Mouse (Mus musculus): Measurements from ENCODE around the gene March9.
"Not testable (repeated sequence)": the region's sequence is repeated elsewhere in the genome, so short reads cannot be mapped to it uniquely, and the experiment has no call there.

The March9 gene

DNA sequence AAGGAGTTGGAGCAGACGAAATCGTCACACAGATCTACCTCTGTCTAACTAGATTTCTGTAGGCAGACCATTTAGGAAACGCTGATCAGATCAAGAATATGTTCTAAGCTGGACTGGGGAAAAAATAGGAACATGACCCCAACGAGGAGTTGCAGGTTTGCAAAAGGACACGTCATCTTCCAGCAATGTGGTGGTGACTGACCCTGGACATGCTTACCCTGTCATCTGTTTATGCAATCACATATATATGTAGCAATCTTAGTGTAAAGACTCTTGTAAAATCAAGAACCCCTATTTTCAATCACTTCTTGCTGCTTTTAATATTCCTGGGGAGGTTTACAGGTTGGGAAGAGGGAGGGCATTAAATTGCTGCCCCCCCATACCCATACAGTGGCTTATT is 2.5 kb upstream of the March9 start:
- no peak for DNase-seq (ENCODE audit: low read depth, low spot score)

DNA sequence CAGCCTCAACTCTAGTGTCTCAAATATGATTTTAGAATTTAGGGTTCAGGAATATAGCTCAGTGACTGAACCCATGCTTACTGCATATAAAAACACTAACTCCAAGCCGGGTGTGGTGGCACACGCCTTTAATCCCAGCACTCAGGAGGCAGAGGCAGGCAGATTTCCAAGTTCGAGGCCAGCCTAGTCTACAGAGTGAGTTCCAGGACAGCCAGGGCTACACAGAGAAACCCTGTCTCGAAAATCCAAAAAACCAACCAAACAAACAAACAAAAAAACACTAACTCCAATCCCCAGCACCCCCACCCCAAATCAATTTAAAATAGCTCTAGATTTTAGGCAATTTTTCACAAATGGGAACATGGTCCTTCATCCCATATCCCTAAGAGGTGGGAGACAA is 2.1 kb upstream of the March9 start:
- not testable (repeated sequence) for DNase-seq (ENCODE audit: low read depth, low spot score)

DNA sequence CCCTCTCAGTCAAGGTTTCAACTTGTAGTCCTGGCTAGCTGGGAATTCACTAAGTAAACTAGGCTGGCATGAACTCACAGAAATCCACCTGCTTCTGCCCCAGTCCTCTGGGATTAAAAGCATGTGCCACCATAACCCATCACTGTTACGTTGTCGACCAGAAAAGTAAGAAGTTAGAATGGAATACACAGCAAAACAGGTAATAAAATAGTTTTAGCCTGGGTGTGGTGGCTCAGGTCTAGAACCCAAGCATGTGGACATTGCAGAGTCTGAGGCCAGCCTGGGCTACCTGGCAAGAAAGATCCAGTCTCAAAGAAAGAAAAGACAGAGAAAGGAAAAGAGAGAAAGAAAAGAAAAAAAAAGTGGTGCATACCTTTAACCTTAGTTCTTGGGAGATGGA is 1.5 kb upstream of the March9 start:
- no peak for DNase-seq (ENCODE audit: low read depth, low spot score)

DNA sequence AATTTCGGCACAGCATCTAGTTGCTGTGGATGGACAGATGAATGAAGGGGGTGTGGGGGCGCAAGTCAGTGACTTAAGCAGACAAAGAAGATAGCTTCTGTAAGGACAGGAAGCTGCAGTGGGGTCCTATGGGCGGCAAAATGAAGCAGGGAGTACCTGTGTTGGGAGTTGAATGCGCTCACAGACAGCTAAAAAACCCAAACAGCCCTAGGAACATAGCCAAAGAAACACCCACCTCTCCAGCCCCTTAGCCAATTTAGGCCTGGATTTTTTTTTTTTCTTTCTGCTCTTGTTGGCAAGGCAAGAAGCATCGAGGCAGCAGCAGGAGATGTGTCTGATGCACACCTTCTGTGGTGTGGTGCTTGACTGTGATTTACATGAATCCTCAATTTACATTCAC is 1.1 kb upstream of the March9 start:
- no peak for DNase-seq (ENCODE audit: low read depth, low spot score)

DNA sequence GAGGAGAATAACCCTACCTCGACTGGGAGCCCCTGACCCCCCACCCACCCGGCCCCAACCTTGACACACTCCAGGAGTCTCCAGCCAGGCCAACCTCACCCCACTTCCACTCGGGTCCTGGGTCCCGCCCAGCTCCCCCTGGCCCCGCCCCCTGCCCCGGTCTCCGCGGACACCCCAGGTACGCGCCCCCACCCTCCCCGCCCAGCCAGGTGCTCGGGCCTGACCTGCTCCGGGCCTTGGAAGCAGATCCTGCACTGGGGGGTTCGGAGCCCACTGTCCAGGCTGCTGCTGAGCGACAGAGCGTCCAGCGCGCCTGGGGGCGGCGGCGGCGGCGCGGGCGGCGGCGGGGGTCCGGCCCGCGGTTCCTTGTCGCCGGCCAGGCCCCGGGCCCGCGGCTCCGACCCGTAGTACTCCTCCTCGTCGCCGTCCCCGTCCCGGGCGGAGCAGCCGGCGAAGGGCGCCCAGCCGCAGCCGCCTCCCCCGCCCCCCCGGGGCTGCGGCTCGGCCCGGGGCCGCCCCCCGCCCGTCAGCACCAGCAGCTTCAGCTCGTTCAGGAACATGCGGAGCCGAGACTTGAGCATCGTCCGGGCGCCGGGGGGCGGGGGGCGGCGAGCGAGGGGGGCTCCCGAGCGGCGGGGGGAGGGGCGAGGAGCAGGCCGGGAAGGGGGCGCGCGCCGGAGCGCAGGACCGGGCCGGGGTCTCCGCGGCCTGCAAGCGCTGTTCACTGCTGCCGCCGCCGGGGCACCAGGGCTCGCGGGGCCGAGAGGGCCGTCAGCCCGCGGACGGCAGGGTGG is 613 bp downstream of the March9 start:
- no peak for DNase-seq (ENCODE audit: low read depth, low spot score)

DNA sequence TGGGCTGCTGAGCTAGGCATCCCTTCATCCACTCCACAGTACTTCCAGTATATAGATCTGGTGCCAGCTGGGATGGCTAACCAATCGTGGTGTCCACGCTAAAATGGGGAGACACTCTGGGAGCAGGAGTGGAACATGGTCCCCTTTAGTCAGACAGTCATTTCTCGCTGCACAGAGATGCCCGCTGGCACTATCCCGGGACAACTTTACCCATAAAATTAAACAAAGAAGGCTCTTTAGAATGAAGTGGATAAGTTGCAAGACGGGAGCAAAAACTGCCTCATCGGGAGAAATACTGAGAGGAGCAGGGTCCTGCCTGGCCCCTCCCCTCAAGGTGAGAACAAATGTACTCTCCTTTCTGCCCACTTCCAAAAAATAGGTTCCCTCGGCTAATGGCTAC is 1.3 kb downstream of the March9 start:
- DNase-seq (ENCODE audit: low read depth, low spot score): no peak

DNA sequence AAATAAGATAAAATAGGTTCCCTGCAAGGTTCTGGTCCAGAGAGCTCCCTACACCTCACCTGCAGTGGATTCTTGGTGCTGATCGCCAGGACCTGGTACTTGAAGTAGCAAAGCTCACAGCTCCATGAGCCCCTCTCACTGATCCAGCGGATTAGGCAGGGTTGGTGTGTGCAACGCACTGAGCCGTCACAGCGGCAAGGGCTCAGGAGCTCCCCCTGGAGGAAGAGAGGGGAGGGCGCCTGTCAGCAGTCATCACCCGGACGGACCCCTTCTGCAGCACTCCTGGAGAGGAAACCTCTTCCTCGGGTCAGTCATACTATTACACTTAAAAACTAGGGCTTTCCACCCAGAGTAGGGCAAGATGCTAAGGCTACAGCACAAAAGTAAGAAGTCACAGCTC is 1.8 kb downstream of the March9 start:
- DNase-seq (ENCODE audit: low read depth, low spot score): peak; percentile 68

DNA sequence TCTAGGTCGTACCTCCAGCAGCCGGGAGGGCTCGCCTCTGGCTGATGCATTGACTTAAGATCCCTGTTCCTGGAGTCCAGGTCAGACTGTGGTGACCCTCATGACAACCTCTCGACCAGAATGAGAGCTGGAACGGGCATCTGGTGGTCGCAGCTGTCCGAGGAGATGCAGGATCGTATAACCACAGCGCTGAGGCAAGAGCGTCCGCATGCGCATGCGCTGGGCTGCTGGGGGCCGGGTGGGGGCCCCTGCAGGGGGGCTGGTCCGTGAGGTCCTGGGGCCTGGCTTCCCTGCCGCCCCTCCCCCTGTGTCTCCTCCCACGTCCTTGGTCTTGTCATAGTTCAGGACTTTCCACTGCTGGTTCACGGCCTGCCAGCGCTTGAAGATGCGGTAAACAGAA is 3.5 kb downstream of the March9 start:
- DNase-seq (ENCODE audit: low read depth, low spot score): no peak

DNA sequence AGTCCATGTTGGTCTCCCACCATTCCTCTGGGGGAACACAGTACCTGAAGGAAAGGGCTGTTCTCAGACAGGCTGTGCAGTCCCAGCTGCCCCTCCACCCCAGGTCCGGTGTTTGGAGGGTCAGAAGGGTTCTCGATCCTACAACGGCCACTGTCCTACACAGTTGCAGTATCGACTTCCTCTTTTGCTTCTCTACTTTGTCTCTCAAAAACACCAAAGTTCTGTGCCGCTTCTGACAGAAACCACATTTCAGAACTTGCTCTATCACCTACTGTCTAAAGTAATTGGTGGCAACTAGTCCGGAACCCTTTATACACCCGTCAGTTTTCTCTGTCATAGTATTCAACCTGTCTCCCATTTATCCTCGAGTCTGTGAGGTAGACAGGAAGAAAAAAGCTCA is 4.6 kb downstream of the March9 start:
- no peak for DNase-seq (ENCODE audit: low read depth, low spot score)

DNA sequence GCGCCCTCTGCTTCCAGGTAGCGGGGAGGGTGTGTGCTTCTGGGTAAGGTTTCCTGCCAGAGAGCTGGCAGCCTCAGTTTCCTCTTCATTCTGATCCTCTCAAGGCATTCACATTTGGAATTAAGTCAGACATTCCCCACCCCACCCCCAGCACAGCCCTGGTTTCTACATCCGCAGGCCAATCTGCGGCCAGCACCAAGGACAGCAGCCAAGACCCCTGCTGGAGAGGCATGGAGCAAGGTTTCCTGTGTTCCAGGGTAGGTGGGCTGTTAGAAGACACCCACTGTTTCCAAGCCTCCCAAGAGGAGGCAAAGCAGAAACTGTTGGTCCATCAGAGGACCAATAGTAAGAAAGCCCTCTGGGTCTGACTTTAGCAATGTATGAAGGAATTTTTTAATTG is 5.3 kb downstream of the March9 start:
- DNase-seq (ENCODE audit: low read depth, low spot score): no peak

DNA sequence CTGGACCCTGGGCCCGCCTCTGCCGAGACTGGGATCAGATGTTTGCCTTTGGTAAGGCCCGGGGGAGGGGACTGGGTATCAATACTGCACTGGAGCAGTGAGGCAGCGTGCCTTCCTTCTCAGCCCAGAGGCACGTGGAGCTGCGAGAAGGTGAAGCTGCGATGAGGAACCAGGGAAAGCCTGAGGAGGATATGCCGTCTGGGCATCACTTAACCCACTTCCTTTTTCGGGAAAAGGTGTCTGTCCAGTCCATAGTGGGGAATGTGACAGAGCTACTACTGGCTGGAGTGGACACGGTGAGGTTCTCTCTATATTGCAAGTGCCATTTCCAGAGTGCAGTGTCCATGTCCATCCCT is 9.9 kb downstream of the March9 start:
- no peak for DNase-seq (ENCODE audit: low read depth, low spot score)

DNA sequence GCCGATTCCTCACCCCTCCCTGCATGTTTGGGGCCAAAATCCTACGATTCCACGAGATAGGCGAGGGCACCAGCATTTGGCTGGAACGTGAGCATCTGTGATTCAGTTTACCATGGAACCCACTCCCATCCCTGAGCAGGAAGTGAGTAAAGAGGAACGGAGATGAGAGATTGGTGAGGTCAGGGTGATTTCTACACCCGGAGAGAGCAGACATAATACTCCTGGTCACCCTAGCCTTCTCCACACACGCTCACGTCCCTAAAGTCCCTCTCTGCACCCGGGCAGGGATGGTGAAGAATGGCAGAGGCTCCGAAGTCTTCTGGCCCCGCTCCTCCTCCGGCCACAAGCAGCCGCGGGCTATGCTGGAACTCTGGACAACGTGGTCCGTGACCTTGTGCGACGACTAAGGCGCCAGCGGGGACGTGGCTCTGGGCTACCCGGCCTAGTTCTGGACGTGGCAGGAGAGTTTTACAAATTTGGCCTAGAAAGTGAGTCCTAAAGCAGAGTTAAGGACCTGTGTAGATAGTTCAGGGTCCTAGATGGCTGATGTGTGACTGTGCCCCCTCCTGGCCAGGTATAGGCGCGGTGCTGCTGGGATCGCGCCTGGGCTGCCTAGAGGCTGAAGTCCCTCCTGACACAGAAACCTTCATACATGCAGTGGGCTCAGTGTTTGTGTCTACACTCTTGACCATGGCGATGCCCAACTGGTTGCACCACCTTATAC is 10.4 kb downstream of the March9 start:
- DNase-seq (ENCODE audit: low read depth, low spot score): no peak

DNA sequence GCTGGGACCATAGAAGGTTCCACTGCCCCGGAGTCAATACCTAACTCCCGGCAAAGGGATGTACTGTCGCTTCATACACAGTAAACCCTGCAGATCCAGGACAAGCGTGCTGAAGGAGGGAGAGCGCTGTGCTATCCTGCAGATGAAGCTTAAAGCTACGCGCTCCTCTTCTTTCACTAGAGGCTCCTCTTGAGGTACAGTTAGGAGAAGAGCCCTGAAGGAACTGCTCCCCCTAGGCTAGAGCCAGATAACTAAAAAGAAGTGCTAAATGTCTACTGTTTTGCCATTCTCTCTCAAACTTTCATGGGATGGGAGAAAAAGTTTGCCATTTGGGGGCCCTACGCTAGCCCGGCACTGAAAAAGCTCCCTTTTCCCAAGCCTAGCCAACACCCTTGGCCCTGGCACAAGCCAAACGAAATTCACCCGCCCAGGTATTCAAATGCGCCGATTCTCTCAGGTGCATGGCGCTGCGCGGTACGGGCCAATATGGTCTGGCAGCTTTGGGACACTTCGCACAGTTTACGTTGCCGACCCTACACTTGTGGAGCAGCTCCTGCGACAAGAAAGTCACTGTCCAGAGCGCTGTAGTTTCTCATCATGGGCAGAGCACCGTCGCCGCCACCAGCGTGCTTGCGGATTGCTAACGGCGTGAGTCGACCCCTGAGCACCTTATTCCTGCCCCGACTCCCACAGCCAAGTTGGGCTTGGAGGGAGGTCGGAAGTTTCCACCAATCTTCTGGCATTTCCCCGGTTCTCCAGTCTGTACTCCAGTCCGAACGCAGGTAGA is 11.2 kb downstream of the March9 start:
- no peak for DNase-seq (ENCODE audit: low read depth, low spot score)

DNA sequence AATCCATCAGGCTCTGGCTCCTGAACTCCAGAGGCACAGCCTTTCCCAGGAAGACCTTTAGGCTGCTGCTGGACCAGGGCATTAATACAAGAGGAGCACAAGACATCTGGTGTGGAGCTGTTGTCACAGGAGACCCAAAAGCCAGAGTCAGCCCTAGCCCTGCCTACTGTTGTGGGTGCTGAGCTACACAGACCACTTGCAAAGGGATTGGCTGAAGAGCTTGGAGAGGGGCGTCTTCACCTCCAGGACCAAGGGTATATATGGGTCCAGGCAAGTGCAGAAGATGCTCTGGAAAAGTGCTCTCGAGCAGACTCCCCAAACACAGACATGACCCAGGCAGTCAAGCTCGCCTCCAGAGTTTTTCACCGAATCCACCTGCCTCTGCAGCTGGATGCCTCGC is 12.0 kb downstream of the March9 start, which contains the start of gene Cyp27b1:
Gene Cyp27b1, plus strand, starts transcription at position 297 of the 400 bp plus-strand sequence.
- DNase-seq (ENCODE audit: low read depth, low spot score): no peak

DNA sequence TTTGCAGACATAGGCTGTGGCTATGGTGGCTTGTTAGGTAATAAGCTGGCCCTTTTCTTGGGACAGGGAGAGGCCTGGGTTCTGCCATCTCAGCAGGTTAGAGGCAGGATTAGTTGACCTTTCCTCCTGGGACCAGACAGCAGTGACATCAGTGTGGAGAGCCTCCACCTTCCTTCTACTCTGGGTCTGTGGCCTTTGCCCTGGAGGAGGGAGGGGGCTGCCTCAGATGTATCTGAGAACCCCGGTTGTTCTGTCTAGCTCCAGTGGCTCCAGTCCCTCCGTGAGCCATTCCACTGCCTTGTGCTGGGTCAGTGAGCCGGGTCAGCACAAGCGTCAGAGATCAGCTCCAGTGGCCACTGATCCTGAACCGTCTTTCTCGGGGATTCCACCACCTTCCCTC is 16.8 kb downstream of the March9 start:
- no peak for DNase-seq (ENCODE audit: low read depth, low spot score)

DNA sequence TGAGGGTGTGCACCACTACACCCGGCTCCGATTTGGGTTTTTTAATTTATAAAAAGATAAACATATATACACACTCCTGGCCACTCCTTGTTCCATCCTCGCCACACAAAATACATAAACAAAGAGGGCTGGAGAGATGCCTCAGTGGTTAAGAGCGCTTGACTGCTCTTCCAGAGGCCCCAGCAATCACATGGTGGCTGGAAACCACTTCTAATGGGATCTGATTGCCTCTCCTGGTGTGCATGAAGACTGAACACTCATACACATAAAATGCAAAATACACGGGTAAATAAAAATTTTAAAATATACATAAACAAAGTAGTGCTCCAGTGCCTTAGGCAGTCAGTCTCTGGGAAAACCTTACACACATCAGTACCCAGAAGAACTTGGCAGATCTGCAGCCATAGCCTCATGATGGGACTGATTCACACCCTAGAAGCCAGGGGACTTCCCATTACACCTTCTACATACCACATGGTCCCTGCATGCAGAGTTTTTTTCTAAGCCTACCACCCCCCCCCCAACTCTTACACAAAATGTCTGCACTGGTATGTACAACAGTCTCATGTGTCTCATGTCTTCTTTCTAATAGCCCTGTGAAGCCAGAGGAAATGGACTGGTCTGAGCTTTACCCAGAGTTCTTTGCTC is 17.4 kb downstream of the March9 start:
- DNase-seq (ENCODE audit: low read depth, low spot score): no peak

DNA sequence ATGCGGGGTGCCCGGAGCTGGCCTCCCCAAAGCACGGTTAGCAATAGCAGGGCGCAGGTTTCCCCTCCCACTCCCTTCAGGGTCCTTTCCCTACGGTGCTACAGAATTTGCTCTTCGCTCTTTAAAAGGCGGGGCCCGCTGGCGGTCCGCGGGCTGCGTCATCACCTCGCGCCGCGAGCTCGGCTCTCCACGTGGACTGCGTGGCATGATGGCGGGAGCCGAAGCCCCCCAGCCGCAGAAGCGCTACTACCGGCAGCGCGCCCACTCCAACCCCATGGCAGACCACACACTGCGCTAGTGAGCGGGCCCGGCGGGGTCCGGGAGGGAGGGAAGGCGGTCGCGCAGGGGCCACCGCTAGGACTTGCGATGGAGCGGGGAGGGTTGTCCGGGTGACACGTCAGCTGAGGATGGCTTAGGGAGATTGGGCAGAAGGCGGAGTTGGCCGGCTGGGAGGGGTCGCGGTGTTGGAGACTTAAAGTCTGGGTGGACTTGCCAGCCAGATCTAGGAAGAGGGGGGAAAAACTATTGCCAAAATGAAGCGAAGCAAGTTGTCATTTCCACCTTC is 18.1 kb downstream of the March9 start:
- DNase-seq (ENCODE audit: low read depth, low spot score): peak; percentile 87

DNA sequence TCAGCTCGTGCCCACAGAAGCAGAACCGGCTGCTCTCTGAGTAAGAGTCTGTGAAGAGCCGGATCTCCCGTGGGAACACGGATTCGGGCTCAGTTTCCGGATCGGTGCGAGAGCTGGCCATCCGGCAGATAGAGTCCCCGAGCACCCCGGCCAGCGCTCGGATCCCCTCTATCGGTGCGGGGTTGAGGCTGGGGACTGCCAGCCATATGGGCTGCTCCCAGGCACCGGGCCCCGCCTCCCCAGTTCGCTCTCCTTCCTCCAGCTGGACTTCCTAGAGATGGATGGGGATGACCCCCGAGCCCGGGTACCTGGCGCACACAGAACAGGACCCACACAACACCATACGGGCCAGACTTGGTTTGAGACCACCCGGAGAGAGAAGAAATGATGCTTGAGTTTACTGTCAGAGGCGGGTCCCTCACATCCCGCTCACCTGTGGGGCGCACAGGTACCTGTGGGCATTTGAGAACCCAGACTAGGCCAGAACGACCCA is 18.7 kb downstream of the March9 start, which contains the start of the genes Mettl1 and Eef1akmt3:
Gene Mettl1, plus strand, starts transcription at position 141 of the 493 bp plus-strand sequence.
Gene Eef1akmt3, minus strand, starts transcription at position 240 of the 493 bp plus-strand sequence.
- DNase-seq (ENCODE audit: low read depth, low spot score): no peak

DNA sequence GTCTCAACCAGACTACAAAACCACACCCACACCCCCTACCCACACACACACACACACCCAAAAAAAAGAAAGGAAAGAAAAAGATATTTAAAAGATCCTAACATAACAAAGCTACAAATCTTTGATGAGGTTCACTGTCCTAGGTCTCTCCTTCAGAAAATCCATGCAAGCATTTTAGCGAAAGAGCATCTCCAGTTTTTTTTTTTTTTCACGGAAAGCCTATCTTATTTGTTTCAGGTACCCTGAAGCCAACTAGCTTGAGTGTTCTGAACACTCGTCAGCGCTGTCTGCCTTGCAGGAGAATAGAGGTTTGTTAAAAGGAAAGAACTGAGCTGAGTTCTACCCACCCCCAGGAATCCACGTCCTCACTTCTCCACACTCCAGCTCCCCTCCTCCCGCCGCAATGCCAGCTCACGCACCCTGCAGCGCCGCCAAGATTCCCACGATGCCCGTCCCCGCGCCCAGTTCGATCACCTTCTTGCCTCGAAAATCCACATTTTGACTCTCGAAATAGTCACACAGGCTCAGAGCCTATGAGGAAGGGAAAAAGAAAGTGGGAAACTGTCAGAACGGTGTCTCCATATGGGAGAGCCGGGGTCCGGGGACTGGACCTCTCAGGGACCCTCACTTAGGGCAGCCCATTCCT is 19.3 kb downstream of the March9 start:
- no peak for DNase-seq (ENCODE audit: low read depth, low spot score)

DNA sequence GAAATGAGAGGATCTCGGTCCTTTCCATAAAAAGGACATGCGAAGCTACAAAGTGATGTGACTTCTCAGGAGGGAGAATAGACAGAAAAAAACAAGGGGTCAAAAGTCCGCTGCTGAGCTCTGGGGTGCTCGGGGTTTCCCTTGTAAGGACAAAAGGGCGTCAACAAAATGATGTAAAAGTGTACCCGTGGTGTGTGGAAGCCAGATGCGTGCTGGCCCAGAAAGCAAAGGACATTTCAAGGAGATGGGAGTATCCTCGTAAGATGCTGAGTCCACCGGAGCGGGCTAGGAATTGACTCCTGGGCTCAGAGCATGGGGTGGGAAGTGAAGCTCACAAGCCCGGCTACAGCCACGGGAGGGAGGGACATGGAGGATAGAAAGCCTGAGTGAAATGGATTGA is 22.3 kb downstream of the March9 start:
- no peak for DNase-seq (ENCODE audit: low read depth, low spot score)

DNA sequence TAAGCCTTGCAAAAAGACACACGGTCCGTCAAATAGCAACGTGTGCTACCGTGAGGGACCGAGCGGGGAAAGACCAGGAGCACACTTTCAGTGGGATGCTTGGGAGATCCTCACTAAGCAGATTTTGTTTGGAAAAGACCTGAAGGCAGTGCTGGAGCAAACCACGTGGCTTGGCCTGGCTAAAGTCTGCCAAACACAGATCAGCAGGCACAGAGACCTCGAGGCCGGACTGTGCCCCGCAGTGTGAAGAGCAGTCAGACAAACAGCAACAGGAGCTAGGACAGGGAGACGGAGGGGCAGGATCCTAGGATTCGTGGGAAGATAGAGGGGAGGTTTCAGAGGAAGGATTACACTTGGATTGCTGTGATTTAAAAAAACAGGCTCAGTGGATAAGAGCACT is 23.7 kb downstream of the March9 start:
- no peak for DNase-seq (ENCODE audit: low read depth, low spot score)
